Mouse (Mus musculus): ENCODE measurements around the gene Vrk1.

GRCm38 (mm10) chr12:105981974-105982305 lies 28.1 kb upstream of the Vrk1 start:
- TF ChIP-seq POLR2A (IDR thresholded peaks at IDR 0.05; ENCODE audit: control insufficient read depth, low read depth, low read length) (no peak), CTCF (IDR thresholded peaks at IDR 0.05; ENCODE audit: control insufficient read depth, insufficient read depth, insufficient replicate concordance, low read depth, low read length) (no peak)

Data from testis, adult 2 months (tissue).